Mouse (Mus musculus) liver, adult 2 months (tissue): ENCODE measurements around the gene Atl2.

Experiments
- CTCF ChIP-seq: fragments of 200-500 bp; IDR thresholded peaks from 2 replicates; pipeline ENCODE4 v1.5.1; 2011; ENCODE audit warnings: low read depth, low read length, control low read depth
- POLR2A ChIP-seq: fragments of 200-500 bp; IDR thresholded peaks from 2 replicates; pipeline ENCODE4 v1.6.1; 2011; ENCODE audit warnings: low read length, control low read depth; ENCODE audit not compliant: insufficient read depth; ENCODE audit errors: extremely low read depth

GRCm38 (mm10) chr17:79919566-79920350 lies 23.8 kb upstream of the Atl2 start:
- TF ChIP-seq CTCF (no peak), POLR2A (no peak)
